Mouse (Mus musculus): ENCODE measurements at regions not wholly inside any gene's neighbourhood (a gene's known extent, or its start where the extent isn't known, plus 50 kb on each side); places are given as distances from the start of the nearest gene placed in this dataset.

- no peak for TF ChIP-seq POLR2A (IDR thresholded peaks at IDR 0.05; ENCODE audit: borderline replicate concordance, insufficient read depth, low read length)
- no peak for TF ChIP-seq CTCF (IDR thresholded peaks at IDR 0.05; ENCODE audit: borderline replicate concordance, insufficient read depth, low read depth, low read length)
Observed at GRCm38 (mm10) chr13:112019575-112019974, 210.8 kb upstream of the Map3k1 start.

All from cerebellum, adult 2 months (tissue).